Comparison of ENCODE assay signal across 22 mouse cellular contexts in the genomic region with DNA sequence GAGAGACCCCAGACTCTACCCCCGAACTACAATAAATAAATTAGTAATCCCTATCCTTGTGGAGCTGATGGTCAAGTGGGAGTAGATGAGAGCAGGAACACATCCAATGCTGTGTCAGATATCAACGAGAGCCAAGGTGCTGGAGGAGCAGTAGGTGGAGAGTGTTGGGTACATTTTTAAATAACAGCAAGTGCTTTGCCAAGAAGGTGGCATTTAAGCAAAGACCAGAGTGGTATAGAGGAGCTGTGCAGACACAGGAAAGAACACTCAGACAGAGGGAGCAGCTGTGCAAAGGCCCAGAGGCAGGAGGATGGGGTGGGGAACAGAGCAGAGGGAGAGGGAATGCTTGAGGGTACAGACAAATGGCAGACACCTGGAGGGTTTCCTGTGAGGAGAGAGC. TPM values are rescaled to one million over a fixed set of nuclear protein-coding genes. Genes with fewer than 3 reads are reported as not detected.
DNase-seq lines count a peak whose midpoint lies in the region; ATAC-seq and TF ChIP-seq lines count a peak whose summit lies in the region.
"Had no signal": no experiment of that assay in that cellular context is flagged by ENCODE, and none has a peak within 500 bp of the region (broad histone marks: within the 10 kb centered on the region; RNA-seq: fewer than 3 reads in every experiment).

No protein-coding gene starts in this region.

- 80% methylated on average over 2 of the region's 2 CpGs for WGBS in liver, postnatal 0 days (ENCODE audit: insufficient replicate concordance)

- no peak overlapping the region for H3K27ac ChIP-seq in liver, postnatal 0 days (ENCODE audit: low read depth)
- H3K27ac ChIP-seq: forebrain, embryonic 10.5 days; forebrain, embryonic 13.5 days; gastrocnemius, adult 2 months; hindbrain, embryonic 12.5 days; hindbrain, embryonic 15.5 days had no signal

- H3K27me3 ChIP-seq in liver, postnatal 0 days (ENCODE audit: insufficient read depth, low read length), result no peaks in the 10 kb centered on the region
- H3K27me3 ChIP-seq: forebrain, embryonic 13.5 days; hindbrain, embryonic 12.5 days; hindbrain, embryonic 15.5 days had no signal

- H3K4me2 ChIP-seq in liver, postnatal 0 days (ENCODE audit: low read depth, low read length), result no peak overlapping the region
- H3K4me2 ChIP-seq: forebrain, embryonic 13.5 days; heart, embryonic 11.5 days; hindbrain, embryonic 12.5 days; hindbrain, embryonic 15.5 days had no signal

- H3K9me3 ChIP-seq in liver, postnatal 0 days (ENCODE audit: low read length), result no peaks in the 10 kb centered on the region
- H3K9me3 ChIP-seq: forebrain, embryonic 10.5 days; forebrain, embryonic 13.5 days; hindbrain, embryonic 12.5 days; hindbrain, embryonic 15.5 days had no signal

- DNase-seq in frontal cortex, adult 2 months (ENCODE audit: extremely low spot score in 1 of 2, low spot score in 1 of 2), result peak; percentile 68 to 70
- no peak for DNase-seq in frontal cortex, postnatal 14 days (ENCODE audit: low spot score in 2 of 2)
- peak; percentile 6 for DNase-seq in liver, postnatal 0 days
- DNase-seq in liver, result no peak
- peak; percentile 78 for DNase-seq in brain, adult 2 months (ENCODE audit: low read depth, low spot score)
- peak; percentile 57 for DNase-seq in telencephalon, adult 2 months (ENCODE audit: low read depth, low spot score)
- DNase-seq in B cell, adult 2 months, result no peak
- DNase-seq: adrenal gland, adult 2 months; adrenal gland, postnatal 14 days; cerebellum, adult 11-12 months; cerebellum, adult 8-10 months; cerebellum, postnatal 10 days; cerebellum, postnatal 36 days; gastrocnemius, adult 2 months; gastrocnemius, postnatal 14 days had no signal

- H3K4me1 ChIP-seq in liver, postnatal 0 days (ENCODE audit: insufficient read depth), result 0 out of 2 replicates have a peak, but pooled peaks cover 1% of the 10 kb centered on the region
- H3K4me1 ChIP-seq: forebrain, embryonic 13.5 days had no signal

- H3K36me3 ChIP-seq in liver, postnatal 0 days (replicated peaks; ENCODE audit: insufficient read depth, low read length), result peaks cover 21% of the 10 kb centered on the region

- no peak for ATAC-seq in liver, postnatal 0 days
- ATAC-seq: CD4-positive, CD25-positive, alpha-beta regulatory T cell, adult 4 months; forebrain, embryonic 13.5 days; forebrain, embryonic 16.5 days had no signal

- TF ChIP-seq CTCF in liver, postnatal 0 days (IDR thresholded peaks at IDR 0.05; ENCODE audit: low read depth), result no peak

- H3K9ac ChIP-seq in liver, postnatal 0 days (replicated peaks), result no peak overlapping the region
- H3K9ac ChIP-seq: forebrain, embryonic 13.5 days; hindbrain, embryonic 12.5 days; hindbrain, embryonic 15.5 days had no signal

- no peak for TF ChIP-seq EP300 in liver, postnatal 0 days (IDR thresholded peaks at IDR 0.05; ENCODE audit: low read depth)

- no peak overlapping the region for H3K4me3 ChIP-seq in liver, postnatal 0 days (ENCODE audit: low read depth, low read length)
- H3K4me3 ChIP-seq: forebrain, embryonic 10.5 days; forebrain, embryonic 13.5 days; gastrocnemius, adult 2 months; hindbrain, embryonic 12.5 days; hindbrain, embryonic 15.5 days had no signal

RNA-seq across cellular contexts. Expression of a gene that starts 9.1 kb away (rescaled TPM):
- 37.9 TPM in 2 replicates for polyA plus RNA-seq in frontal cortex, adult 2 months (2012; rRNA removed)
- 29.4 and 31.6 TPM in 2 replicates for polyA plus RNA-seq in liver, postnatal 0 days (2015; fragmentation: Nextera tagmentation; extraction: Ambion mirVana)

RNA-seq across cellular contexts. Expression of a gene that starts 9.3 kb away (rescaled TPM):
- polyA plus RNA-seq in frontal cortex, adult 2 months (2012; rRNA removed), result 779 and 879 TPM in 2 replicates
- 252 and 258 TPM in 2 replicates for polyA plus RNA-seq in liver, postnatal 0 days (2015; fragmentation: Nextera tagmentation; extraction: Ambion mirVana)

RNA-seq across cellular contexts. Expression of a gene that starts 35.4 kb away (rescaled TPM):
- 86.3 and 90.2 TPM in 2 replicates for polyA plus RNA-seq in frontal cortex, adult 2 months (2012; rRNA removed)
- polyA plus RNA-seq in liver, postnatal 0 days (2015; fragmentation: Nextera tagmentation; extraction: Ambion mirVana), result 44.4 and 46.1 TPM in 2 replicates

RNA-seq across cellular contexts. Expression of a gene that starts 49.4 kb away (rescaled TPM):
- polyA plus RNA-seq in frontal cortex, adult 2 months (2012; rRNA removed), result 2.2 TPM in 2 replicates
- polyA plus RNA-seq in liver, postnatal 0 days (2015; fragmentation: Nextera tagmentation; extraction: Ambion mirVana), result 0.12 and 0.16 TPM in 2 replicates

RNA-seq across cellular contexts. Expression of a gene that starts 50.6 kb away (rescaled TPM):
- polyA plus RNA-seq in frontal cortex, adult 2 months (2012; rRNA removed), result 324 and 374 TPM in 2 replicates
- 298 and 304 TPM in 2 replicates for polyA plus RNA-seq in liver, postnatal 0 days (2015; fragmentation: Nextera tagmentation; extraction: Ambion mirVana)

Comparison
In these comparisons a context has a peak if more than half of its experiments do, and no peak if none do; other contexts are left out.
1. DNase-seq: peak in frontal cortex, adult 2 months (2 of 2), liver, postnatal 0 days (single experiment), brain, adult 2 months (single experiment) and telencephalon, adult 2 months (single experiment); none in frontal cortex, postnatal 14 days (0 of 2), liver (single experiment) and B cell, adult 2 months (0 of 2).